8 mouse cellular contexts compared by ENCODE assay signal in genomic region chr13:74300925-74301606, GRCm38 (mm10). TPM values are rescaled to one million over a fixed set of nuclear protein-coding genes. Genes with fewer than 3 reads are reported as not detected.
DNase-seq lines count a peak whose midpoint lies in the region; ATAC-seq and TF ChIP-seq lines count a peak whose summit lies in the region.

No protein-coding gene starts in this region.

- 41% methylated on average over 4 of the region's 4 CpGs for whole genome bisulfite sequencing in forebrain, embryonic 12.5 days
- 35% methylated on average over 4 of the region's 4 CpGs for WGBS in liver, postnatal 0 days (ENCODE audit: insufficient replicate concordance)
- WGBS in neural tube, embryonic 14.5 days: 43% methylated on average over 4 of the region's 4 CpGs

- no peaks in the 10 kb centered on the region for H3K4me1 ChIP-seq in ES-Bruce4 (ENCODE audit: control insufficient read depth, insufficient read depth, low read length)
- no peaks in the 10 kb centered on the region for H3K4me1 ChIP-seq in forebrain, embryonic 12.5 days
- H3K4me1 ChIP-seq in liver, postnatal 0 days (ENCODE audit: insufficient read depth): no peaks in the 10 kb centered on the region
- H3K4me1 ChIP-seq in neural tube, embryonic 14.5 days (ENCODE audit: control insufficient read depth, insufficient read depth, low read length): no peaks in the 10 kb centered on the region

- TF ChIP-seq EP300 in ES-Bruce4 (IDR thresholded peaks at IDR 0.05; ENCODE audit: insufficient read depth, low read depth, low read length): no peak
- no peak for TF ChIP-seq EP300 in liver, postnatal 0 days (IDR thresholded peaks at IDR 0.05; ENCODE audit: low read depth)

- peak; percentile 63; the same call in 1 of the 2 replicates for ATAC-seq in forebrain, embryonic 12.5 days (ENCODE audit: low FRiP score)
- ATAC-seq in liver, postnatal 0 days: peak; percentile 65
- peak; percentile 93 for ATAC-seq in neural tube, embryonic 14.5 days (ENCODE audit: low read depth)

- peaks cover 14% of the 10 kb centered on the region for H3K36me3 ChIP-seq in ES-Bruce4 (ENCODE audit: control insufficient read depth, insufficient read depth, low read length, poor library complexity, severe bottlenecking)
- peaks cover 36% of the 10 kb centered on the region for H3K36me3 ChIP-seq in forebrain, embryonic 12.5 days (replicated peaks)
- peaks cover 21% of the 10 kb centered on the region for H3K36me3 ChIP-seq in liver, postnatal 0 days (replicated peaks; ENCODE audit: insufficient read depth, low read length)
- peaks cover 23% of the 10 kb centered on the region for H3K36me3 ChIP-seq in neural tube, embryonic 14.5 days (ENCODE audit: control insufficient read depth, insufficient read depth, low read length)

- peak; percentile 97 for TF ChIP-seq CTCF in ES-Bruce4 (IDR thresholded peaks at IDR 0.05; ENCODE audit: low read depth, low read length)
- TF ChIP-seq CTCF in liver, postnatal 0 days (IDR thresholded peaks at IDR 0.05; ENCODE audit: low read depth): peak; percentile 91

- H3K9me3 ChIP-seq in ES-Bruce4 (replicated peaks; ENCODE audit: control insufficient read depth, insufficient read depth, low read length, poor library complexity, severe bottlenecking): no peaks in the 10 kb centered on the region
- no peaks in the 10 kb centered on the region for H3K9me3 ChIP-seq in forebrain, embryonic 12.5 days
- no peaks in the 10 kb centered on the region for H3K9me3 ChIP-seq in liver, postnatal 0 days (ENCODE audit: low read length)
- no peaks in the 10 kb centered on the region for H3K9me3 ChIP-seq in neural tube, embryonic 14.5 days (ENCODE audit: control insufficient read depth, low read length)

- no peak overlapping the region for H3K4me3 ChIP-seq in ES-Bruce4 (ENCODE audit: low read depth, low read length)
- H3K4me3 ChIP-seq in forebrain, embryonic 12.5 days (replicated peaks): no peak overlapping the region
- H3K4me3 ChIP-seq in liver, postnatal 0 days (ENCODE audit: low read depth, low read length): no peak overlapping the region
- H3K4me3 ChIP-seq in neural tube, embryonic 14.5 days (ENCODE audit: low read depth, low read length): no peak overlapping the region

- no peak overlapping the region for H3K9ac ChIP-seq in ES-Bruce4 (ENCODE audit: low read depth, poor library complexity, severe bottlenecking)
- no peak overlapping the region for H3K9ac ChIP-seq in forebrain, embryonic 12.5 days
- no peak overlapping the region for H3K9ac ChIP-seq in liver, postnatal 0 days (replicated peaks)
- no peak overlapping the region for H3K9ac ChIP-seq in neural tube, embryonic 14.5 days (replicated peaks; ENCODE audit: low read depth, low read length)

- no peak overlapping the region for H3K4me2 ChIP-seq in forebrain, embryonic 12.5 days
- no peak overlapping the region for H3K4me2 ChIP-seq in liver, postnatal 0 days (ENCODE audit: low read depth, low read length)
- H3K4me2 ChIP-seq in neural tube, embryonic 14.5 days (ENCODE audit: low read depth, low read length): no peak overlapping the region

- peak; percentile 48 for DNase-seq in c-Kit-positive CD71-positive TER-119-positive erythroid progenitor cells, embryonic 14.5 days (ENCODE audit: low spot score)
- DNase-seq in heart, postnatal 36 days: peak; percentile 66 to 75
- peak; percentile 78 for DNase-seq in layer of hippocampus, adult 11-12 months (ENCODE audit: low spot score)
- peak; percentile 75 for DNase-seq in liver, postnatal 0 days
- peak; percentile 39 for DNase-seq in telencephalon, adult 2 months (ENCODE audit: low read depth, low spot score)

- H3K27ac ChIP-seq in ES-Bruce4 (ENCODE audit: insufficient read depth, low read length): no peak overlapping the region
- H3K27ac ChIP-seq in forebrain, embryonic 12.5 days: no peak overlapping the region
- H3K27ac ChIP-seq in liver, postnatal 0 days (ENCODE audit: low read depth): no peak overlapping the region
- no peak overlapping the region for H3K27ac ChIP-seq in neural tube, embryonic 14.5 days (ENCODE audit: low read depth, low read length)

- no peaks in the 10 kb centered on the region for H3K27me3 ChIP-seq in ES-Bruce4 (ENCODE audit: control insufficient read depth, insufficient read depth, low read length, poor library complexity, severe bottlenecking)
- no peaks in the 10 kb centered on the region for H3K27me3 ChIP-seq in forebrain, embryonic 12.5 days
- H3K27me3 ChIP-seq in liver, postnatal 0 days (ENCODE audit: insufficient read depth, low read length): no peaks in the 10 kb centered on the region
- no peaks in the 10 kb centered on the region for H3K27me3 ChIP-seq in neural tube, embryonic 14.5 days (ENCODE audit: control insufficient read depth, insufficient read depth, low read length)

- no peak for TF ChIP-seq POLR2A in ES-Bruce4 (IDR thresholded peaks at IDR 0.05; ENCODE audit: insufficient read depth, low read length)

- intact Hi-C loops in heart, postnatal 36 days (cut with DNase I): loop anchor here (1.0 to 5.0 kb wide), 6 partner anchors 94 to 584 kb away; partner anchors contain the start of gene Exoc3

RNA-seq across cellular contexts. Expression of gene Ahrr, which starts 8.9 kb away (rescaled TPM):
- 0.37 and 1.7 TPM in 2 replicates for polyA plus RNA-seq in ES-Bruce4 (2011; ENCODE audit: insufficient read depth, insufficient read length, low read depth, missing spikeins)
- polyA plus RNA-seq in forebrain, embryonic 12.5 days (2016; fragmentation: Nextera tagmentation; extraction: Ambion mirVana): 1.4 and 2.0 TPM in 2 replicates
- under 1 TPM; 0.73 to 0.97 TPM for total RNA-seq in heart, postnatal 36 days (2021)
- polyA plus RNA-seq in liver, postnatal 0 days (2015; fragmentation: Nextera tagmentation; extraction: Ambion mirVana): 0.21 and 0.36 TPM in 2 replicates
- polyA plus RNA-seq in neural tube, embryonic 14.5 days (2014; fragmentation: Nextera tagmentation; extraction: Ambion mirVana): 0.20 and 0.48 TPM in 2 replicates

RNA-seq across cellular contexts. Expression of gene Pdcd6, which starts 16.3 kb away (rescaled TPM):
- polyA plus RNA-seq in ES-Bruce4 (2011; ENCODE audit: insufficient read depth, insufficient read length, low read depth, missing spikeins): 88.7 and 97.1 TPM in 2 replicates
- polyA plus RNA-seq in forebrain, embryonic 12.5 days (2016; fragmentation: Nextera tagmentation; extraction: Ambion mirVana): 105 and 114 TPM in 2 replicates
- total RNA-seq in heart, postnatal 36 days (2021): 10 to 100 TPM; 42.2 to 47.1 TPM
- 83.1 and 86.2 TPM in 2 replicates for polyA plus RNA-seq in liver, postnatal 0 days (2015; fragmentation: Nextera tagmentation; extraction: Ambion mirVana)
- 116 and 122 TPM in 2 replicates for polyA plus RNA-seq in neural tube, embryonic 14.5 days (2014; fragmentation: Nextera tagmentation; extraction: Ambion mirVana)

RNA-seq across cellular contexts. Expression of gene Sdha, which starts 49.0 kb away (rescaled TPM):
- 219 and 239 TPM in 2 replicates for polyA plus RNA-seq in ES-Bruce4 (2011; ENCODE audit: insufficient read depth, insufficient read length, low read depth, missing spikeins)
- 231 and 233 TPM in 2 replicates for polyA plus RNA-seq in forebrain, embryonic 12.5 days (2016; fragmentation: Nextera tagmentation; extraction: Ambion mirVana)
- 1,000 to 10,000 TPM; 1,522 to 1,570 TPM for total RNA-seq in heart, postnatal 36 days (2021)
- polyA plus RNA-seq in liver, postnatal 0 days (2015; fragmentation: Nextera tagmentation; extraction: Ambion mirVana): 139 and 154 TPM in 2 replicates
- polyA plus RNA-seq in neural tube, embryonic 14.5 days (2014; fragmentation: Nextera tagmentation; extraction: Ambion mirVana): 199 and 210 TPM in 2 replicates

RNA-seq across cellular contexts. Expression of gene Ccdc127, which starts 49.0 kb away (rescaled TPM):
- 55.8 TPM in 2 replicates for polyA plus RNA-seq in ES-Bruce4 (2011; ENCODE audit: insufficient read depth, insufficient read length, low read depth, missing spikeins)
- polyA plus RNA-seq in forebrain, embryonic 12.5 days (2016; fragmentation: Nextera tagmentation; extraction: Ambion mirVana): 60.2 and 67.6 TPM in 2 replicates
- total RNA-seq in heart, postnatal 36 days (2021): 10 to 100 TPM; 46.4 to 50.7 TPM
- polyA plus RNA-seq in liver, postnatal 0 days (2015; fragmentation: Nextera tagmentation; extraction: Ambion mirVana): 14.3 and 14.8 TPM in 2 replicates
- polyA plus RNA-seq in neural tube, embryonic 14.5 days (2014; fragmentation: Nextera tagmentation; extraction: Ambion mirVana): 47.4 and 52.5 TPM in 2 replicates
